Mouse (Mus musculus): ENCODE measurements at regions not wholly inside any gene's neighbourhood (a gene's known extent, or its start where the extent isn't known, plus 50 kb on each side); places are given as distances from the start of the nearest gene placed in this dataset.

- Histone ChIP-seq H3K9me3 (no peaks in the 10 kb centered on the region), H3K4me1 (peaks cover 39% of the 10 kb centered on the region), H3K27me3 (replicated peaks) (peaks cover 7% of the 10 kb centered on the region), H3K36me3 (replicated peaks; ENCODE audit: low read length) (no peaks in the 10 kb centered on the region), H3K4me3 (replicated peaks) (peak overlapping the region; percentile 35)
- TF ChIP-seq FLI1 (IDR thresholded peaks at IDR 0.05; ENCODE audit: low read length), result no peak
- TF ChIP-seq GATA1 (IDR thresholded peaks at IDR 0.05; ENCODE audit: borderline replicate concordance, low read length), result no peak
These were observed 52.8 kb upstream of the Armc3 start for GRCm38 (mm10) chr2:19146289-19146688.

GRCm38 (mm10) chr2:19148812-19149211 lies 50.3 kb upstream of the Armc3 start:
- no peaks in the 10 kb centered on the region for H3K9me3 ChIP-seq
- H3K36me3 ChIP-seq (replicated peaks; ENCODE audit: low read length), result no peaks in the 10 kb centered on the region
- TF ChIP-seq GATA1 (IDR thresholded peaks at IDR 0.05; ENCODE audit: borderline replicate concordance, low read length), result no peak
- no peak for TF ChIP-seq FLI1 (IDR thresholded peaks at IDR 0.05; ENCODE audit: low read length)
- H3K4me1 ChIP-seq, result peaks cover 36% of the 10 kb centered on the region
- H3K27me3 ChIP-seq (replicated peaks), result peaks cover 10% of the 10 kb centered on the region
- H3K4me3 ChIP-seq (replicated peaks), result no peak overlapping the region
